Mouse (Mus musculus) urinary bladder, postnatal 36 days (tissue): Measurements from ENCODE around the gene Ssxb1.
"Not testable (repeated sequence)": the region's sequence is repeated elsewhere in the genome, so short reads cannot be mapped to it uniquely, and the experiment has no call there.

ENCODE experiments used
- DNase-seq, 2 experiments: peaks; one replicate each; pipeline ENCODE4 v3.0.0; 2022; ENCODE audit warnings: low spot score in 2 of 2, mixed read lengths in 1 of 2

The Ssxb1 gene

GRCm38 (mm10) chrX:8413005-8413404, at the start of gene Ssxb1:
TSS of gene Ssxb1 (plus strand) at chrX:8413305.
- not testable (repeated sequence) for DNase-seq

DNA sequence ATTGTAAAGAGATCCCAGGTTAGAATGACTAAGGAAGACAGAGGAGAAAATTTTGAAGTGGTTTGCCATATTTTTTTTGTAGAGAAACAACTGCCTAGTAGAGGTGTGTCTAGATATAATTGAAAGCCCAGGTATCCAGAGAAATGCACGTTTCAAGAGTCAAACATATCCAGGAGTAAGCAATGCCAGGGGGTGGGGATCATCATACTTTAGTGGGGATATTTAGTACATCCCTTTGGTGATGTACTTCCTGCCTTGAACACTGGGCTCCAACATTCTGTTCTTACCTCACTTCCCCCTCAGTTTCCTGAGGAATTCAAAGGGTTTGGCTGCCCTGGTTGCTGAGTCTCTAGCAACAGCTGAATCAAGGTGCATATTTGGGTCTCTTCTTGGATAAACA, 46.4 kb upstream of the Ssxb1 start, which contains the start of gene Ssxb9:
Ssxb9 (plus strand) TSS at position 301 of the 400 bp plus-strand sequence.
- DNase-seq = not testable (repeated sequence)

DNA sequence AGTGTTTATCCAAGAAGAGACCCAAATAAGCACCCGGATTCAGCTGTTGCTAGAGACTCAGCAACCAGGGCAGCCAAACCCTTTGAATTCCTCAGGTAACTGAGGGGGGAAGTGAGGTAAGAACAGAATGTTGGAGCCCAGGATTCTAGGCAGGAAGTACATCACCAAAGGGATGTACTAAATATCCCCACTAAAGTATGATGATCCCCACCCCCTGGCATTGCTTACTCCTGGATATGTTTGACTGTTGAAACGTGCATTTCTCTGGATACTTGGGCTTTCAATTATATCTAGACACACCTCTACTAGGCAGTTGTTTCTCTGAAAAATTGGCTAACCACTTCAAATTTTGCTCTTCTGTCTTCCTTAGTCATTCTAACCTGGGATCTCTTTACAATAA, 48.5 kb downstream of the Ssxb1 start, which contains the start of gene Ssxb2:
Ssxb2 (minus strand) TSS at position 101 of the 400 bp plus-strand sequence.
- not testable (repeated sequence) for DNase-seq
